Mouse (Mus musculus): ENCODE measurements at regions not wholly inside any gene's neighbourhood (a gene's known extent, or its start where the extent isn't known, plus 50 kb on each side); places are given as distances from the start of the nearest gene placed in this dataset.

- 94% methylated on average over 21 of the region's 21 CpGs for WGBS
- ATAC-seq: no peak
- H3K27me3 ChIP-seq: no peaks in the 10 kb centered on the region
- no peak overlapping the region for H3K4me2 ChIP-seq
- no peak overlapping the region for H3K4me3 ChIP-seq
- no peak overlapping the region for H3K27ac ChIP-seq
- H3K36me3 ChIP-seq (ENCODE audit: poor library complexity, severe bottlenecking): no peaks in the 10 kb centered on the region
- H3K9me3 ChIP-seq (replicated peaks): no peaks in the 10 kb centered on the region
- no peak overlapping the region for H3K9ac ChIP-seq
- H3K4me1 ChIP-seq: no peaks in the 10 kb centered on the region
Observed at GRCm38 (mm10) chr1:186858285-186858684, 108.9 kb upstream of the D1Pas1 start.

DNA sequence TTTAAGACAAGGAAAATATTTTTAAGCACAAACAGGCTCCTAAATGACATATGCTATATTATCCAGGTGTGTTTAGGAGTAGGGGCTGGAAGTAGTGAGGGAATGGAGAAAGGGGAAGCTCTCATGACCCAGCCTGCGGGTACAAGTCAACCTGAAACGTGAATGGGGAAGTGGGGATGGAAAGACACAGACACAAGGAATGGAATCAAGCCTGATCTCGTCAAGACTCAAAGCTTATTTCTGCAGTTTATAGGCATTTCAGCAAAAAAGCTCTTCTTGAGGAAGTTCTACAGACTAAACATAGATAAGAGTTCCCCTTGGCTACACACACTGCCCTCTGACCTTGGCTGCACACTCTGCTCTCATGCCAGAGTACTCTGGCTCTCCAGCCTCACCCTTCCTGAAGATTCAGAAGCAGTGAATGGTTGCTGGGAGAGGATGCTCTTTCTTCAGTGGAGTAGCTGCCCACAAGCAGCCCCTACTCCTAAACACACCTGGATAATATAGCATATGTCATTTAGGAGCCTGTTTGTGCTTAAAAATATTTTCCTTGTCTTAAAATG, 106.4 kb upstream of the Rrp15 start:
- ATAC-seq: no peak
- Histone ChIP-seq H3K27me3 (no peaks in the 10 kb centered on the region), H3K9ac (no peak overlapping the region), H3K4me1 (no peaks in the 10 kb centered on the region), H3K4me3 (no peak overlapping the region), H3K27ac (no peak overlapping the region), H3K9me3 (replicated peaks) (no peaks in the 10 kb centered on the region), H3K4me2 (no peak overlapping the region), H3K36me3 (ENCODE audit: poor library complexity, severe bottlenecking) (no peaks in the 10 kb centered on the region)
- WGBS: 82% methylated on average over 3 of the region's 3 CpGs

- no peak overlapping the region for H3K4me3 ChIP-seq
- ATAC-seq: no peak
- WGBS: 91% methylated on average over 7 of the region's 7 CpGs
- H3K9me3 ChIP-seq (replicated peaks): no peaks in the 10 kb centered on the region
- H3K4me2 ChIP-seq: no peak overlapping the region
- 0 out of 2 replicates have a peak, but pooled peaks cover 2% of the 10 kb centered on the region for H3K4me1 ChIP-seq
- 0 out of 2 replicates have a peak, but pooled peaks cover 3% of the 10 kb centered on the region for H3K27me3 ChIP-seq
- no peak overlapping the region for H3K27ac ChIP-seq
- H3K9ac ChIP-seq: no peak overlapping the region
- no peaks in the 10 kb centered on the region for H3K36me3 ChIP-seq (ENCODE audit: poor library complexity, severe bottlenecking)
Observed at GRCm38 (mm10) chr1:186845256-186845655, 96.1 kb upstream of the Rrp15 start.

DNA sequence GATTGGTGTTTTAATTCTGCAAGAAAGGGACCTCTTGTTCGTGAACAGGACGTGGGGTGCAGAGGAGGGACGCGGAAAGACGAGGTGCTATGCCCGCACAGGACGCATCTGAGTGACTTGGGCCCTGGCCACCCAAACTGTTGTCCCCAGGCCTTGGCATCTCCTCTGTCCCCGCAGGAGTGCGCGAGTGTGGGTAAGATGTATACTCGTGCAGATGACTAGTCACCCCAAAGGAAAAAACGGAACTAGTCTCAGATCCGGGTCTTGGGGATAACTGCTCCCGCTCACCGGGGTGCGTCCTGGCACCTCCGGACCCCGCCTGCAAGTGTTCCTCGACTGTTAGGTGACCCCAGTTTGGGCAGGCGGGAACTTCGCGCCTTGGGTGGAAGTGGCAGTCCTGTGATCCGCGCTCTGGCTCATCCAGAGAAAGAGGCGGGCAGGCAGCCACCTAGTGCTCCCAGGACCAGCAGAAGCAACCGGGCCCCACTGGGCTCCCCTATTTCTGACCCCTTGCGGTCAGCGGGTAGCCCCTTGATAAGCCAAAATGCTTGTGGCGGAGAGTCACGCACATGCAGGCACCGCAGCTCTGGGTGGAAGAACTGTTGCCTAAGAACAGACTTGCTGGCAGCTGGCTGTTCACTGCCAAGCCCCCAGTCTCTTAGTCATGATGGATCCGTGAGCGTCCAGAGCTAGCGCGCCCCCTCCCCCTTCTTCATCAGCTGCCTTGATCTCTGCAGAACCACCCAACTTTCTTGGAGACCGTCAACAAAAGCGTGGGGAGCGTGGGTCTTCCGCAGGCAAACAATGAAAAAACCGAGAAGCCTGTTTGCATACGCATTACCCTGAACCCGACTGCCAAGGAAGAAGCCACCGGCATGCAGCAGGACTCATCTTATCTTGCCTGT, 85.0 kb upstream of the Rrp15 start:
- peaks cover 3% of the 10 kb centered on the region; the same call in 1 of the 2 replicates for H3K27me3 ChIP-seq
- H3K27ac ChIP-seq: no peak overlapping the region; the same call in 1 of the 2 replicates
- no peaks in the 10 kb centered on the region for H3K9me3 ChIP-seq (replicated peaks)
- peak overlapping the region; percentile 44 for H3K4me3 ChIP-seq
- ATAC-seq: peak; percentile 79
- H3K4me2 ChIP-seq: peak overlapping the region; percentile 89
- H3K9ac ChIP-seq: peak overlapping the region; percentile 63
- WGBS: under 1% methylated on average over 43 of the region's 43 CpGs
- H3K36me3 ChIP-seq (ENCODE audit: poor library complexity, severe bottlenecking): no peaks in the 10 kb centered on the region
- peaks cover 19% of the 10 kb centered on the region for H3K4me1 ChIP-seq

GRCm38 (mm10) chr1:186833441-186833895, 84.3 kb upstream of the Rrp15 start:
- no peaks in the 10 kb centered on the region for H3K9me3 ChIP-seq (replicated peaks)
- peak overlapping the region; percentile 63 for H3K9ac ChIP-seq
- H3K4me3 ChIP-seq: peak overlapping the region; percentile 44
- peaks cover 19% of the 10 kb centered on the region for H3K4me1 ChIP-seq
- H3K27ac ChIP-seq: peak overlapping the region; percentile 41; the same call in 1 of the 2 replicates
- H3K27me3 ChIP-seq: peaks cover 3% of the 10 kb centered on the region; the same call in 1 of the 2 replicates
- WGBS: under 1% methylated on average over 17 of the region's 17 CpGs
- H3K36me3 ChIP-seq (ENCODE audit: poor library complexity, severe bottlenecking): no peaks in the 10 kb centered on the region
- peak; percentile 68 for ATAC-seq
- peak overlapping the region; percentile 89 for H3K4me2 ChIP-seq

GRCm38 (mm10) chr1:186827773-186828172, 78.6 kb upstream of the Rrp15 start:
- Histone ChIP-seq H3K4me3 (no peak overlapping the region), H3K27me3 (peaks cover 5% of the 10 kb centered on the region; the same call in 1 of the 2 replicates), H3K27ac (no peak overlapping the region), H3K9me3 (replicated peaks) (no peaks in the 10 kb centered on the region), H3K36me3 (ENCODE audit: poor library complexity, severe bottlenecking) (no peaks in the 10 kb centered on the region), H3K4me2 (no peak overlapping the region), H3K9ac (no peak overlapping the region), H3K4me1 (peaks cover 10% of the 10 kb centered on the region; the same call in 1 of the 2 replicates)
- ATAC-seq: no peak
- 19% methylated on average over 3 of the region's 3 CpGs for WGBS

DNA sequence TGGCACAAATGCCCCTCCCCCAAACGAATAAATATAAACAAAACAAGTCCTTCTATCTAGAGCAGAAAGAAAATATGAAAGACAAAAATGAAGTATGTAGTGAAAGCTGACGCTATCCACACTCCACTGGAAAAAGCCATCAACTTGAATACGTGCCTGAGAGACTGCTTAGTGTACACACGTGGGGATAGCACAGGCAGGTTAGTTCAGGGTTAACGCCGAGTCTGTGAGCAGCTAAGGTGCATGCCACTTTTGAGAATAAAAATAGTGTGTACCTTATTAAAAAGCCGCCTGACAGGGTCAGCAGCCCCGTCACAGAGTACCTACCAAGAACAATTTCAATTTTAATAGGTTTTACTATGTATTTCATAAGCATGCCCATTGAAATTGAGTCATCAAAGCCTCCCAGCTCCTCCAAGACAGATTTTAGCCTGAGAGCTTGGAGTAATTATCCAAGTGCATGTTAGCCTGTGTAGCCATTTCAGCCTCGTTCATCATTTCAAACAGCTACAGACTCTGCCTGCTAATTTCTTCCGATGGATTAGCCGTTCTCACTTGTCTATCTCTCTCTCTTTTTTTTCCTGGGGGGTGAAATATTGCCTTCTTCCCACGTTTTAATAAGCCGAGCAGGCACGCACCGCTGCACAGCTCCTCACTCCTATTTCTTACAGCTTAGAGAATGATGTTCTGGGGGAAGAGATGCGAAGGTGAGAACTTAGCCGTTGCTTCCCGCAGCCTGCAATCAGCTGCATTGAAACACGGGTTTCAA, 59.2 kb upstream of the Rrp15 start:
- 56% methylated on average over 19 of the region's 19 CpGs for WGBS
- H3K27me3 ChIP-seq: no peaks in the 10 kb centered on the region
- H3K9ac ChIP-seq: no peak overlapping the region
- H3K4me1 ChIP-seq: 0 out of 2 replicates have a peak, but pooled peaks cover 6% of the 10 kb centered on the region
- H3K36me3 ChIP-seq (ENCODE audit: poor library complexity, severe bottlenecking): no peaks in the 10 kb centered on the region
- no peak overlapping the region for H3K4me3 ChIP-seq
- no peak for ATAC-seq
- no peaks in the 10 kb centered on the region for H3K9me3 ChIP-seq (replicated peaks)
- H3K27ac ChIP-seq: no peak overlapping the region
- H3K4me2 ChIP-seq: peak overlapping the region; percentile 40

- WGBS: 86% methylated on average over 5 of the region's 5 CpGs
- Histone ChIP-seq H3K27ac (no peak overlapping the region), H3K36me3 (ENCODE audit: poor library complexity, severe bottlenecking) (no peaks in the 10 kb centered on the region), H3K9me3 (replicated peaks) (no peaks in the 10 kb centered on the region), H3K4me2 (no peak overlapping the region), H3K4me3 (no peak overlapping the region), H3K4me1 (0 out of 2 replicates have a peak, but pooled peaks cover 6% of the 10 kb centered on the region), H3K9ac (no peak overlapping the region), H3K27me3 (no peaks in the 10 kb centered on the region)
- ATAC-seq: no peak
Observed at GRCm38 (mm10) chr1:186804451-186804850, 55.3 kb upstream of the Rrp15 start.
